Mouse (Mus musculus) layer of hippocampus, adult 9-10 months (tissue): ENCODE data around the gene Slc35b2.
A peak's percentile ranks its signal among the peaks of the same experiment; 100 is the strongest.

Source experiments
- DNase-seq: peaks from one replicate; pipeline ENCODE4 v3.0.0; 2022; ENCODE audit warnings: low spot score

The Slc35b2 gene

GRCm38 (mm10) chr17:45563655-45564530 is at the start of gene Slc35b2:
TSS of gene Slc35b2 (plus strand) at chr17:45563874.
- no peak for DNase-seq

DNA sequence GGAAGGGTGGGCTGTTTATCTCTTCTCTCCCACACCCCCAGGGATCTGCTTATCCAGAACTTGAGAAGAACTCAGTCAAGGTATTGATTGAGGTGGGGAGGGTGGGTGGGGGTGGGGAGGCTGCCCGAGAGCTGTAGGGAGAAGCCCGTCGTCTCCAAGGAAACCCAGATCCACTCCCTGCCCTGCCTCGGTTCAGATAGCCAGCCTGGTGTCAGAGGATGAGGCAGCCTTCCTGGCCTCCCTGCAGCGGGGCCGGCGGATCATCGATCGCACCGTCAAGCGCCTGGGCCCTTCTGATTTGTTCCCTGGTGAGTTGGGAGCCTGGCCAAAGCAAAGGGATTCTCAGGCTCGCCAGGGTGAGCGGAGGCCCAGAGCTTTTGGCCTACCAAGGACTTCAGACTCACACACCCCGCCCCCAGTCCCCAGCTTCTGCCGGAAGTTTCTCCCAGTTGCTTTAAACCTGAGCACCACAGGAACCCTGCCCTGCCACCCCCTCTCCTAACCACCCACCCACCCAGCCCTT is 48.4 kb upstream of the Slc35b2 start:
- DNase-seq = no peak

DNA sequence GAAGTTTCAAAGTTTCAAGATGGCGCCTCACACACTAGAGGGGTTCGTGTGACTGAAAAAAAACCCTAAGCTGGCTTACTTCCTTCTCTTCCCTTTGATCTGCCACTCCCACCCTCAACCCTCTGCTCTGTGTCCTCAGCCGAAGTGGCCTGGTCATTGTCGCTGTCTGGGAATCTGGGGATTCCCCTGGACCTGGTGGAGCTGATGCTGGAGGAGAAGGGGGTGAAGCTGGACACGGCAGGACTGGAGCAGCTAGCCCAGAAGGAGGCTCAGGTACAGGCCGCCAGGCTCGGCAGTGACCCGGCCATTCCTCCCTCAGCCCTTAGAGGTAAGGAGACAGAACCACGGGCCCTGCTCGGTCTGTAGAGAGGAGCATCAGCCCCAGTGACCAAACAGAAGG is 47.9 kb upstream of the Slc35b2 start:
- DNase-seq = no peak

DNA sequence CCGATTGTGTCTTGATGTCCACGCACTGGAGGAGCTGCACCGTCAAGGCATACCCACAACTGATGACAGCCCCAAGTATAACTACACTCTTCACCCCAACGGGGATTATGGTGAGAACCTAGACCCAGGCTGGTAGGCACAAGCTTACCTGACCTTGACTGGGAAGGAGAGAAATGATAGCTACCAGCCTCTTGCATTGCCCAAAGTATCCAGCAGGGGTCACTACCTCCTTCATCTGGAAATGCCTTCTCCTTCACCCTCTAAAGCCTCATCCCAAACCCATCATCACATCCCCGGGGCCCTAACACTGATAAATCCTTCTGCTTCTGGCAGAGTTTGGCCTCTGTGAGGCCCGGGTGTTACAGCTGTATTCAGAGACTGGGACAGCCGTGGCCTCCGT is 47.2 kb upstream of the Slc35b2 start:
- DNase-seq = peak; percentile 64

GRCm38 (mm10) chr17:45517135-45517534 is 46.5 kb upstream of the Slc35b2 start:
- no peak for DNase-seq

DNA sequence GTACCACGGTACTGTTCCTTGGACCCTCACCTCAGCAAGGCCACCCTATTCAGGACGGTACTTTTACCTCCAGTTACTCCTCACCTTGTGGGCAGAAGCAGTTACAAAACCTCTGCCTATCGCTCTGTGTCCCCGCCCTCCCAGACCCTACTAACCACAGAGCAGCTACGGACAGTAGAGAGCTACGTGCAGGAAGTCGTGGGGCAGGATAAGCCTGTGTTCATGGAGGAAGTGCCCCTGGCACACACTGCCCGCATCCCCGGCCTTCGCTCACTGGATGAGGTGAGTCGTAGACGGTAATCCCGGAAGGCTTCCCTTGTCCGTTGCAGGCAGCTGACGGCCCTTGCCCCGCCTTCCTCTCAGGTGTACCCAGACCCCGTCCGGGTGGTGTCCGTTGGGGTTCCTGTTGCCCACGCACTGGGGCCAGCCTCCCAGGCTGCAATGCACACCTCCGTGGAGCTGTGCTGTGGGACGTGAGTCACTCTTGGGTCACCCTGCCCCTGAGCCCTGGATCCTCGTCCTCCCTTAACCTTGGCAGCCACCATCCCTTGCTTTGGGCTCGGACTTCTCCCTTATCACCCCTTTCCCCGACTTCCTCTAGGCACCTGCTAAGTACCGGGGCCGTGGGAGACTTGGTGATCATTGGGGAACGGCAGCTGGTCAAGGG is 46.0 kb upstream of the Slc35b2 start:
- DNase-seq = no peak

DNA sequence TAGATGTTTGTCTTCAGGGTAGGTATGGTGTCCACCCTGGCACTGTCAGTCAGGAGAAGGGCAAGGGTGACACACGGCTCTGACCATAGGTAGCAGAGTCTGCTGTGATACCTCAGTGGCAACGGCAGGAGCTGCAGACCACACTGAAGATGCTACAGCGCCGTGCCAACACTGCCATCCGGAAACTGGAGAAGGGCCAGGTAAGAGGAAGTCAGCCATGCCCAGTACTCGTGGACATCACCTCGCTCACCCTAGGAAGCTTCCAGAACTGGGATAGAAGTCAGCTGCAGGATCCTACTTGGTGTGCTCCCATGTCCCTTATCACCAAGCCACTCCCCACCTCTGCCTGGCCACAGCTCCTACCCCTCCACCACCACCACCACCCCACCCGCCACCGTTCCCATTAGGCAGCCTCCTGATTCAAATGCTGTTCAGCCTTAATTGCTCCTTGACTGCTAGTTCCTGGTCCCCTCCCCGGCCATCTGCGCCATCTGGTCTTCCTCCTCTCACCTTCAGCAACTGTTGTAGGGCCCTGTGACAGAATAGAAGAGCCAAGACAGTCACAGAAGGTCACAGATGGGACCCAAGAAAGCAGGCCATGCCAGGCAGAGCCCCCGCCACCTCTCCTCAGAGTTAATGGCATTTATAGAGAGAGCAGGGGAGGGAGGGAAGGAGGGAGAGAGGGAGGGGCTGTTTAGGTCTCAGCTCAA is 44.8 kb upstream of the Slc35b2 start:
- no peak for DNase-seq

GRCm38 (mm10) chr17:45520136-45520535 is 43.5 kb upstream of the Slc35b2 start:
- no peak for DNase-seq

GRCm38 (mm10) chr17:45523263-45523662 is 40.4 kb upstream of the Slc35b2 start, which contains the start of gene Tcte1:
TSS of gene Tcte1 (plus strand) at chr17:45523434.
- no peak for DNase-seq

DNA sequence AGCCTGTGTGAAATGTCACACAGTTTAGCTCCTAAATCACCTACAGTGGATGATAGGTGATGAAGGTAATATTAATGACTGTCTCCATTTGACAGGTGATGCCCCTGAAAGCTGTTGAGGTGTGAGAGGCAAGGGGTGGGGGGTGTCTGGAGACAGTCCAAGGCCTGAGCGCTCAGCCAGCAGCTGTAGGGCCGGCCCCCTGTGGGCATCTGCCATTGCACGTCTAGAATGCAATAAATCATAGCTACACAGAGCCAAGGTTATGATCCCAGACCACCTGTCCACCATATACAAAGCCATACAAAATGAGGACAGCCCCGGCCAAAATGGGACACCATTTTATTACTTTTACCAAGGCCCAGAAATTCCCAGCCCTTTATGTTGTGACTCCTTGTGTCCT is 38.7 kb upstream of the Slc35b2 start:
- DNase-seq = no peak

GRCm38 (mm10) chr17:45526571-45526970 is 37.1 kb upstream of the Slc35b2 start:
- DNase-seq = no peak

- no peak for DNase-seq
Measured at GRCm38 (mm10) chr17:45530346-45530782, 33.3 kb upstream of the Slc35b2 start.

DNA sequence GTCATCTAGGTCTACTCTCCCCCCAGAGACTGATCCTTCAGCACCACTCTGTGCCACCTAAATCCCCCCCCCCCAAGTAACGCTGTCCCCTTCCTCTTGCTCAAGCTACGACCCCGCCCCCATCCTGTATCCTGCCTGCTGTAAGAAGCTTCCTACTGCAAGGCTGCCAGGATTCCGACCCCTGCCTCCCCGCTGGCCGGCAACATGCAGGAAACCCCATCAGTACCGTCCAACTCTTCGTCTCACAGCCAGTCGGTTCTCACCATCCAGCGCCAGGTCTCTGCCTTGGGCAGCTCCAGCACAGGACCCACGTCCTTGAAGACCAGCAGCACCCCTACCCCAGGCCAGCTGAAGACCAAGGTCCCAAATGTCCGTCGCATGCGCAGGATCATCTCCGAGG is 30.8 kb upstream of the Slc35b2 start:
- DNase-seq = no peak

DNA sequence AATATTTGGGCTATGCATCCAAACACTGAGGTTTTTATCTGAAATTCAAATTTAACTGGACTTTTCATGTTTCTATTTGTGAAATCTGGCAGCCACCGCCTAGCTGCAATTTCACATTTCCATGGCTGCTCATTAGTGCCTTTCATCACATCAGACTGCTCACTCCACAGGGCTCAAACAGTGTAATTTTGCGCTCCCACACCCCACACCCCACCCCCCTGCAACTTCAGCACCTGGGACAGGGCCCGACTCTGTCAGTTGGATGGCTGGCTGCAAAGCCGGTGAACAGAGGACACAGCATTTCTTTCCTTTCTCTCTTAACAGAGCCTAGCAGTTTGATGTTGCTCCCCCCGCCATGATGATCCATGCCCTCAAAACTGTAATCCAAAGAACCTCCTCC is 27.4 kb upstream of the Slc35b2 start:
- DNase-seq = no peak

GRCm38 (mm10) chr17:45538394-45538793 is 25.3 kb upstream of the Slc35b2 start:
- no peak for DNase-seq

DNA sequence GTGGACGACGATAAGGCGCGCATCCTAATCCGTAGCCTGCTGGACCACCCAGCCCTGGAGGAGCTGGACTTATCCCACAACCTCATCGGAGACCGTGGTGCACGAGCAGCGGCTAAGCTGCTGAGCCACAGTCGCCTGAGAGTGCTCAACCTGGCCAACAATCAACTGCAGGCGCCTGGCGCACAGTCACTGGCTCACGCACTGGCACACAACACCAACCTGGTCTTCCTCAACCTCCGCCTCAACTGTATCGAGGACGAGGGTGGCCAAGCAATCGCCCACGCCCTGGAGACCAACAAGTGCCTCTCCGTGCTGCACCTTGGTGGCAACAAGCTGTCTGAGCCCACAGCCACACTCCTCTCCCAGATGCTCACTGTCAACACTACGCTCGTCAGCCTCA is 24.0 kb upstream of the Slc35b2 start:
- no peak for DNase-seq

DNA sequence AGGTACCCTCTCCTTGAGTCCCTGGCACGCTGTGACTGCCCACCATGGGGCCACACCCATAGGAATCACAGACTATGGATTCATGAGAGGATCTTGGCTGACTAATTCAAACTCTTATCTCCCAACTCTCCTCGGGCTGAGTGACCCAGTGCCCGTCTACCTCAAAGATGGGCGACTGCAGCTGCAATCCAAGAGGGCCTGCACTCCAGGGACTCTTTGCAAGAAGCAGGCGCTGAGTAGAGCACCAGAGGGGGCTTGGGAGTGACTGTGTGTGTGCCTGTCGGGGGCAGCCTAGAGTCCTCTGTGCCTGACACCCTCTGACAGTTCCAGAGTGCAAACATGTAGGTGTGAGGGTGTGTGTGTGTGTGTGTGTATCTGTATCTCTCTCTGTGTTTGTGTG is 21.5 kb upstream of the Slc35b2 start:
- no peak for DNase-seq

- DNase-seq = no peak
Measured at GRCm38 (mm10) chr17:45542705-45543104, 21.0 kb upstream of the Slc35b2 start.

GRCm38 (mm10) chr17:45543115-45543514 is 20.6 kb upstream of the Slc35b2 start:
- DNase-seq = no peak

- DNase-seq = no peak
Measured at GRCm38 (mm10) chr17:45544001-45544872, 19.4 kb upstream of the Slc35b2 start.

GRCm38 (mm10) chr17:45544873-45545277 is 18.8 kb upstream of the Slc35b2 start:
- DNase-seq = no peak
